9 mouse cellular contexts compared by ENCODE assay signal in genomic region chr11:62396405-62396804, GRCm38 (mm10).
DNase-seq lines count a peak whose midpoint lies in the region; TF ChIP-seq lines count a peak whose summit lies in the region.
"Had no signal": no experiment of that assay in that cellular context is flagged by ENCODE, and none has a peak within 500 bp of the region (broad histone marks: within the 10 kb centered on the region; RNA-seq: fewer than 3 reads in every experiment).

No protein-coding gene starts in this region.

- H3K27ac ChIP-seq in gastrocnemius, adult 2 months: no peak overlapping the region
- H3K27ac ChIP-seq: neural tube, embryonic 13.5 days had no signal

- no peak overlapping the region for H3K4me3 ChIP-seq in gastrocnemius, adult 2 months
- H3K4me3 ChIP-seq: neural tube, embryonic 13.5 days had no signal

- peak; percentile 35 for DNase-seq in gastrocnemius, adult 2 months
- no peak for DNase-seq in gastrocnemius, adult 8-10 months (ENCODE audit: low spot score in 2 of 2)
- peak; percentile 32 for DNase-seq in right cerebral cortex, adult 18-20 months
- DNase-seq in right cerebral cortex, postnatal 36 days (ENCODE audit: low spot score in 2 of 2): no peak
- peak; percentile 37 for DNase-seq in cerebellum, adult 9-11 months
- DNase-seq in large intestine, adult 2 months (ENCODE audit: low read depth, low spot score): peak; percentile 3
- peak; percentile 60 for DNase-seq in thymus, postnatal 14 days
- no peak for DNase-seq in urinary bladder, adult 2 months (ENCODE audit: low spot score)

- peak; percentile 72 for TF ChIP-seq CTCF in gastrocnemius, adult 2 months (IDR thresholded peaks at IDR 0.05)

- 82% methylated on average over 2 of the region's 2 CpGs for WGBS in large intestine, adult 2 months

- intact Hi-C loops in gastrocnemius, adult 2 months (cut with DNase I): loop anchor here (2.0 to 5.0 kb wide), 2 partner anchors 101 to 178 kb away; partner anchors contain the start of gene Trpv2

Comparison
In these comparisons a context has a peak if more than half of its experiments do, and no peak if none do; other contexts are left out.
1. DNase-seq: peak in gastrocnemius, adult 2 months (single experiment), right cerebral cortex, adult 18-20 months (single experiment), cerebellum, adult 9-11 months (single experiment), large intestine, adult 2 months (single experiment) and thymus, postnatal 14 days (single experiment); none in gastrocnemius, adult 8-10 months (0 of 2), right cerebral cortex, postnatal 36 days (0 of 2) and urinary bladder, adult 2 months (single experiment).